Mouse (Mus musculus): ENCODE measurements around the gene Eif2d. TPM values are rescaled to one million over a fixed set of nuclear protein-coding genes. Genes with fewer than 3 reads are reported as not detected.

Eif2d gene
- total and polyA plus RNA-seq, 2 experiments from 2014 or later = 29.2 to 43.2 TPM

DNA sequence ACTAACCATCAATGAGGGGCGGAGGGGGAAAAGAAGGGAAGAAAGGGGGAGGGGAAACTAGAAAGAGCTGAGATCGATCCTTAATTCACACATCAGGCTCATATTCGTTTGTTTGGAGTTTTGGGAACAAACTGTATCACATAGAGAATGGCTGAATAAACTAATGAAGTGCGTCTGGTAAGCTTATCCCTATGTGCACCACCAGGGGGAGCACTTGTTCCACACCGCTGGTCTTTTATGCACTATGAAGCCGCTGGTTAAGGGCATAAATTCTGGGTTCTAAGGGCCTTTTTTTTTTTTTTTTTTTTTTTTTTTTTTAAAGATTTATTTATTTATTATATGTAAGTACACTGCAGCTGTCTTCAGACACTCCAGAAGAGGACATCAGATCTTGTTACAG lies 37.0 kb upstream of the Eif2d start:
- peak; percentile 83 for TF ChIP-seq CTCF (IDR thresholded peaks at IDR 0.05)
- Histone ChIP-seq H3K4me1 (ENCODE audit: insufficient read depth, low read length) (no peaks in the 10 kb centered on the region), H3K36me3 (ENCODE audit: insufficient read depth, low read length) (no peaks in the 10 kb centered on the region), H3K4me3 (ENCODE audit: low read depth, low read length) (no peak overlapping the region), H3K9ac (replicated peaks; ENCODE audit: low read length, poor library complexity, severe bottlenecking) (no peak overlapping the region), H3K27ac (ENCODE audit: low read depth, low read length) (no peak overlapping the region), H3K27me3 (ENCODE audit: insufficient read depth, low read length) (no peaks in the 10 kb centered on the region), H3K4me2 (ENCODE audit: low read depth, low read length, poor library complexity, severe bottlenecking) (no peak overlapping the region), H3K9me3 (ENCODE audit: low read length) (no peaks in the 10 kb centered on the region)
- WGBS = 16% methylated on average over 6 of the region's 6 CpGs
- DNase-seq (ENCODE audit: low spot score) (peak; percentile 86), ATAC-seq (ENCODE audit: low FRiP score) (peak; percentile 22; the same call in 1 of the 2 replicates)

GRCm38 (mm10) chr1:131116430-131117011 lies 36.5 kb upstream of the Eif2d start:
- no peak overlapping the region for H3K9ac ChIP-seq (replicated peaks; ENCODE audit: low read length, poor library complexity, severe bottlenecking)
- no peak overlapping the region for H3K4me2 ChIP-seq (ENCODE audit: low read depth, low read length, poor library complexity, severe bottlenecking)
- WGBS = 42% methylated on average over 13 of the region's 13 CpGs

GRCm38 (mm10) chr1:131118530-131118929 lies 34.5 kb upstream of the Eif2d start:
- Histone ChIP-seq H3K27me3 (ENCODE audit: insufficient read depth, low read length) (no peaks in the 10 kb centered on the region), H3K27ac (ENCODE audit: low read depth, low read length) (no peak overlapping the region), H3K4me1 (ENCODE audit: insufficient read depth, low read length) (no peaks in the 10 kb centered on the region), H3K36me3 (ENCODE audit: insufficient read depth, low read length) (no peaks in the 10 kb centered on the region), H3K9ac (replicated peaks; ENCODE audit: low read length, poor library complexity, severe bottlenecking) (no peak overlapping the region), H3K4me3 (ENCODE audit: low read depth, low read length) (no peak overlapping the region), H3K4me2 (ENCODE audit: low read depth, low read length, poor library complexity, severe bottlenecking) (no peak overlapping the region), H3K9me3 (ENCODE audit: low read length) (no peaks in the 10 kb centered on the region)
- DNase-seq (ENCODE audit: low spot score) (no peak), ATAC-seq (ENCODE audit: low FRiP score) (no peak)
- TF ChIP-seq CTCF (IDR thresholded peaks at IDR 0.05) = no peak
- WGBS = 63% methylated on average over 10 of the region's 10 CpGs

More at GRCm38 (mm10) chr1:131116430-131117011, 36.5 kb upstream of the Eif2d start:
- no peak overlapping the region for H3K27ac ChIP-seq (ENCODE audit: low read depth, low read length)
- TF ChIP-seq CTCF (IDR thresholded peaks at IDR 0.05) = no peak
- ATAC-seq (ENCODE audit: low FRiP score) = peak; percentile 36; the same call in 1 of the 2 replicates
- no peak overlapping the region for H3K4me3 ChIP-seq (ENCODE audit: low read depth, low read length)
- H3K36me3 ChIP-seq (ENCODE audit: insufficient read depth, low read length) = no peaks in the 10 kb centered on the region
- no peaks in the 10 kb centered on the region for H3K4me1 ChIP-seq (ENCODE audit: insufficient read depth, low read length)
- DNase-seq (ENCODE audit: low spot score) = peak; percentile 65
- no peaks in the 10 kb centered on the region for H3K9me3 ChIP-seq (ENCODE audit: low read length)
- no peaks in the 10 kb centered on the region for H3K27me3 ChIP-seq (ENCODE audit: insufficient read depth, low read length)

DNA sequence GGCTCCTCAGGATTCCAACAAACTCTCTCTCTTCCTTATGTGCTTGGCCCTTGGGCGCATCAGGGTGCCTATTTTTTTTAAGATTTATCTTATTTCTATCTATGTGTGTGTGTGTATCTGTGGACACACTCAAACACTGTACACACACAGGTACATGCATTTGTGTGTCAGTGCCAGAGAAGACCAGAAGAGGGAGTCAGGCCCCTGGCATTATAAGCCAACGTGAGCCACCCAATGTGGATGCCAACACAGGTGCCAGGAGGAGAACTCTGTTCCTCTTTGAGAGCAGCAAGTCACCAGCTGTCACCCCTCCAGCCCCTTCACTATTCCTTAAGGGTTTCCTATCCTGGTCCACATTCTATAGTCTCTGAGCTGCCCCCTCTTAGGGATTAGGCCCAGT lies 34.0 kb upstream of the Eif2d start:
- peak; percentile 58 for TF ChIP-seq CTCF (IDR thresholded peaks at IDR 0.05)
- ATAC-seq (ENCODE audit: low FRiP score) (no peak), DNase-seq (ENCODE audit: low spot score) (no peak)
- no peak overlapping the region for H3K4me3 ChIP-seq (ENCODE audit: low read depth, low read length)
- H3K36me3 ChIP-seq (ENCODE audit: insufficient read depth, low read length) = no peaks in the 10 kb centered on the region
- H3K27me3 ChIP-seq (ENCODE audit: insufficient read depth, low read length) = no peaks in the 10 kb centered on the region
- no peak overlapping the region for H3K4me2 ChIP-seq (ENCODE audit: low read depth, low read length, poor library complexity, severe bottlenecking)
- no peak overlapping the region for H3K9ac ChIP-seq (replicated peaks; ENCODE audit: low read length, poor library complexity, severe bottlenecking)
- WGBS = 75% methylated on average over 2 of the region's 2 CpGs
- no peaks in the 10 kb centered on the region for H3K9me3 ChIP-seq (ENCODE audit: low read length)
- H3K27ac ChIP-seq (ENCODE audit: low read depth, low read length) = no peak overlapping the region
- no peaks in the 10 kb centered on the region for H3K4me1 ChIP-seq (ENCODE audit: insufficient read depth, low read length)

DNA sequence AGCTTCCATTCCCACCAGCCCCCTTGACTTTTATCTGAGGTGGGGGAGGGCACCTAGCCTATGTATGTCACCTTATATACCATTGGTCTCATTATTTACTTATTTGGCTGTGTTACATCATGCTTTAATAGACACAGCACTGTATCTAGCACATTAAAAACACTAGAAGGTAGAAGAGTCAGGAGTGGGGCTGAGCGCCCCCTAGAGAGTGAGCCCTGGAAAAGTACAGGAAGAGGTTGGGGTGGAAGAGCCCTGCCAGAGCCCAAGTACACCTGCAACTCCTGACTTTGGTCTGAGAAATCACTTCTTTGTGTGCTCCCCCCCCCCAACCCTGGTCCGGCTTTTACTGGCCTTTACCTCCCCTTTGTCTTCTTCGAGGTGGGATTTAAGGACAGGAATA lies 31.0 kb upstream of the Eif2d start:
- no peaks in the 10 kb centered on the region for H3K27me3 ChIP-seq (ENCODE audit: insufficient read depth, low read length)
- no peaks in the 10 kb centered on the region for H3K9me3 ChIP-seq (ENCODE audit: low read length)
- no peak for ATAC-seq (ENCODE audit: low FRiP score)
- H3K36me3 ChIP-seq (ENCODE audit: insufficient read depth, low read length) = peaks cover 8% of the 10 kb centered on the region; the same call in 1 of the 2 replicates
- 40% methylated on average over 3 of the region's 3 CpGs for WGBS
- no peak for DNase-seq (ENCODE audit: low spot score)
- H3K9ac ChIP-seq (replicated peaks; ENCODE audit: low read length, poor library complexity, severe bottlenecking) = no peak overlapping the region
- H3K27ac ChIP-seq (ENCODE audit: low read depth, low read length) = no peak overlapping the region
- no peak overlapping the region for H3K4me2 ChIP-seq (ENCODE audit: low read depth, low read length, poor library complexity, severe bottlenecking)
- H3K4me1 ChIP-seq (ENCODE audit: insufficient read depth, low read length) = no peaks in the 10 kb centered on the region
- H3K4me3 ChIP-seq (ENCODE audit: low read depth, low read length) = no peak overlapping the region
- TF ChIP-seq CTCF (IDR thresholded peaks at IDR 0.05) = peak; percentile 39

DNA sequence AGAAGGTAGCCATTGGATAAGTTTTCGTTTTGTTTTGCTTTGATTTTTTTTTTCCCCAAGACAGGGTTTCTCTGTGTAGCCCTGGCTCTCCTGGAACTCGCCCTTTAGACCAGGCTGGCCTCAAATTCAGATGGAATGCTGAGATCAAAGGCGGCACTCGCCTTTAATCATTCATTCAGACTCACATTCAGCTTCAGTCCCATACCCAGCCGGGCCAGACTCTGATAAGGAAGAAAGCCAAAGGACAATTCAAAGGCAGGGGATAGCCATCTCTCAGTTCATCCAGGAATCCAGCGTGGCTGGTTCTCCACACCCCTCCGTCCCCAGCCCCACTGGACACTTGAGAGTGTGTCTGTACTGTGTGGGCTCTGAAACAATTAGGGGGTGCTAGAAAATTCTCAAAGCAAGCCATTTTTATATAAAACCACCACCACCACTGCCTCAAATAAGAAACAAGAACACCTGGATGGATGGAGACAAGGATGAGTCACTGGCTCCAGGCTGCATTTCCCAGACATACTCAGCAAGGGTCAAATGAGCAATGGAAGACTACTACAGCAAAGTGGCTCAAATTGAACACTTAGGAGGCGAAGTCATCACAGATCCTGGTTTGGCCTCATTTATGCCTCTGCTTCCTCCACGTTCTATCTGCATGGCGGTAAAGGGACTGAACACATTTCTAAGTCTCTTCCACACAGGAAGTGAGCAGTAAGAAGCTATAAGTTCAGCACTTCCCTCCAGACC lies 29.3 kb upstream of the Eif2d start:
- Histone ChIP-seq H3K9ac (replicated peaks; ENCODE audit: low read length, poor library complexity, severe bottlenecking) (no peak overlapping the region), H3K4me2 (ENCODE audit: low read depth, low read length, poor library complexity, severe bottlenecking) (no peak overlapping the region), H3K36me3 (ENCODE audit: insufficient read depth, low read length) (peaks cover 17% of the 10 kb centered on the region), H3K4me1 (ENCODE audit: insufficient read depth, low read length) (no peaks in the 10 kb centered on the region), H3K4me3 (ENCODE audit: low read depth, low read length) (no peak overlapping the region), H3K27me3 (ENCODE audit: insufficient read depth, low read length) (no peaks in the 10 kb centered on the region), H3K9me3 (ENCODE audit: low read length) (no peaks in the 10 kb centered on the region), H3K27ac (ENCODE audit: low read depth, low read length) (no peak overlapping the region)
- no peak for ATAC-seq (ENCODE audit: low FRiP score)
- no peak for DNase-seq (ENCODE audit: low spot score)
- 70% methylated on average over 10 of the region's 10 CpGs for WGBS
- no peak for TF ChIP-seq CTCF (IDR thresholded peaks at IDR 0.05)
